Mouse (Mus musculus) embryonic fibroblast, embryonic 13.5 days (primary cell): ENCODE results near the gene Tmcc3.

Experiments
- CTCF ChIP-seq: IDR thresholded peaks from 2 replicates; pipeline ENCODE4 v1.5.1; 2011; ENCODE audit warnings: mild to moderate bottlenecking, control low read depth, low read length, moderate library complexity, borderline replicate concordance; ENCODE audit not compliant: insufficient read depth
- POLR2A ChIP-seq: IDR thresholded peaks from 2 replicates; pipeline ENCODE4 v1.6.1; 2011; ENCODE audit warnings: low read depth, mild to moderate bottlenecking, control low read depth, low read length, moderate library complexity

DNA sequence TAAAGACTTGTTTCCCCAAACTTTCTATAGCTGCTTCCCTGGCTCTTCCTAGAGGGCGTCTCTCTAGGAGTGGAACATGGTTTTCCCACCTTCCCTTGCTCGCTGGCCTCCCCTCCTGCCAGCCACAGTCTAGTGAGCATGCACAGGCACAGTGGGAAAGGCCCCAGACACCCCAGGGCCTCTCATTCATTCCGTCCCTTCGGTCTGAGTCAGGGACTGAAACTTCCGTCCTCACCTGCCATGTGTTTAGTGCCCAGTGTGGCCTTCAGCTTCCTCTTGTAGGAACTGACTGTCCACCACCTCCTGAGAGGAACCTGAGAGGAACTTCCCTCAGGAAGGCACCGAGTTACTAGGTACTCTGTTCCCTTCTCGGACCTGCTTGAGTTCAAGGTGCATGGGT, 257.1 kb downstream of the Tmcc3 start:
- no peak for TF ChIP-seq CTCF
- TF ChIP-seq POLR2A, result no peak
